Mouse (Mus musculus) neural tube, embryonic 10.5 days (tissue): ENCODE results near the gene Slc25a35.
"Not testable (repeated sequence)": the region's sequence is repeated elsewhere in the genome, so short reads cannot be mapped to it uniquely, and the experiment has no call there.

Experiments
- DNase-seq: peaks from one replicate; pipeline ENCODE4 v3.0.0-alpha.2; 2017; ENCODE audit warnings: low spot score; ENCODE audit errors: extremely low spot score

The Slc25a35 gene

GRCm38 (mm10) chr11:68961596-68961995 lies 6.3 kb upstream of the Slc25a35 start:
- no peak for DNase-seq

GRCm38 (mm10) chr11:68962159-68962558 lies 5.8 kb upstream of the Slc25a35 start:
- not testable (repeated sequence) for DNase-seq

- no peak for DNase-seq
These were observed 4.5 kb upstream of the Slc25a35 start for GRCm38 (mm10) chr11:68963405-68963804.

- DNase-seq, result no peak
These were observed 2.9 kb upstream of the Slc25a35 start for GRCm38 (mm10) chr11:68965050-68965449.

GRCm38 (mm10) chr11:68965845-68966244 lies 2.1 kb upstream of the Slc25a35 start:
- no peak for DNase-seq

GRCm38 (mm10) chr11:68966554-68966953 lies 1.4 kb upstream of the Slc25a35 start:
- DNase-seq, result no peak

- DNase-seq, result no peak
These were observed 821 bp downstream of the Slc25a35 start for GRCm38 (mm10) chr11:68968752-68969151.

GRCm38 (mm10) chr11:68970232-68970631 lies 2.3 kb downstream of the Slc25a35 start:
- no peak for DNase-seq

- peak; percentile 87 for DNase-seq
These were observed 5.5 kb downstream of the Slc25a35 start for GRCm38 (mm10) chr11:68973250-68974058.

GRCm38 (mm10) chr11:68974059-68974450 lies 6.1 kb downstream of the Slc25a35 start:
- DNase-seq, result no peak

- DNase-seq, result no peak
These were observed 7.2 kb downstream of the Slc25a35 start, which contains the start of gene Rangrf for GRCm38 (mm10) chr11:68975085-68975484. Gene Rangrf, minus strand, starts transcription at chr11:68975185.

GRCm38 (mm10) chr11:68975601-68976000 lies 7.7 kb downstream of the Slc25a35 start:
- no peak for DNase-seq

- no peak for DNase-seq
These were observed 11.4 kb downstream of the Slc25a35 start for GRCm38 (mm10) chr11:68979320-68979733.

- no peak for DNase-seq
These were observed 13.0 kb downstream of the Slc25a35 start for GRCm38 (mm10) chr11:68980919-68981318.

GRCm38 (mm10) chr11:68982639-68983369 lies 14.9 kb downstream of the Slc25a35 start:
- DNase-seq, result peak; percentile 79

GRCm38 (mm10) chr11:68987365-68987882 lies 19.5 kb downstream of the Slc25a35 start:
- no peak for DNase-seq

- DNase-seq, result no peak
These were observed 20.4 kb downstream of the Slc25a35 start for GRCm38 (mm10) chr11:68988341-68988740.

- no peak for DNase-seq
These were observed 25.2 kb downstream of the Slc25a35 start for GRCm38 (mm10) chr11:68993122-68993521.

GRCm38 (mm10) chr11:68994377-68994776 lies 26.4 kb downstream of the Slc25a35 start:
- DNase-seq, result no peak

- DNase-seq, result no peak
These were observed 29.1 kb downstream of the Slc25a35 start for GRCm38 (mm10) chr11:68997080-68997479.

GRCm38 (mm10) chr11:69002782-69003181 lies 34.9 kb downstream of the Slc25a35 start:
- DNase-seq, result not testable (repeated sequence)

GRCm38 (mm10) chr11:69003592-69003991 lies 35.7 kb downstream of the Slc25a35 start:
- DNase-seq, result no peak
